Mouse (Mus musculus) ES-Bruce4 (cell line): Measurements from ENCODE around the gene Chd1l.

Experiments
- CTCF ChIP-seq: IDR thresholded peaks from one replicate; pipeline ENCODE4 v1.8.1; 2011; ENCODE audit warnings: low read depth, low read length
- POLR2A ChIP-seq: IDR thresholded peaks from one replicate; pipeline ENCODE4 v1.8.1; 2011; ENCODE audit warnings: low read length; ENCODE audit not compliant: insufficient read depth

GRCm38 (mm10) chr3:97585383-97586160 lies 24.4 kb downstream of the Chd1l start:
- no peak for TF ChIP-seq POLR2A
- TF ChIP-seq CTCF: peak; percentile 67
